Mouse (Mus musculus): ENCODE results near the gene Gps1.
"Not testable (repeated sequence)": the region's sequence is repeated elsewhere in the genome, so short reads cannot be mapped to it uniquely, and the experiment has no call there.

Gps1 gene

GRCm38 (mm10) chr11:120788460-120788859, 4.4 kb downstream of the Gps1 start:
- not testable (repeated sequence) for DNase-seq

- DNase-seq: no peak
These were observed 5.3 kb downstream of the Gps1 start for GRCm38 (mm10) chr11:120789355-120789754.

- no peak for DNase-seq
These were observed 5.7 kb downstream of the Gps1 start for GRCm38 (mm10) chr11:120789810-120790209.

GRCm38 (mm10) chr11:120792652-120793051, 8.6 kb downstream of the Gps1 start:
- DNase-seq: no peak

GRCm38 (mm10) chr11:120795756-120796613, 11.9 kb downstream of the Gps1 start, which contains the start of gene Dus1l:
TSS of gene Dus1l (minus strand) at chr11:120796403.
- DNase-seq: peak; percentile 96

- DNase-seq: no peak
These were observed 12.5 kb downstream of the Gps1 start for GRCm38 (mm10) chr11:120796614-120796946.

- no peak for DNase-seq
These were observed 14.2 kb downstream of the Gps1 start for GRCm38 (mm10) chr11:120798244-120798643.

GRCm38 (mm10) chr11:120799316-120799890, 15.3 kb downstream of the Gps1 start:
- no peak for DNase-seq

GRCm38 (mm10) chr11:120800061-120800904, 16.2 kb downstream of the Gps1 start:
- peak; percentile 93 for DNase-seq

- DNase-seq: no peak
These were observed 20.2 kb downstream of the Gps1 start for GRCm38 (mm10) chr11:120804274-120804673.

- no peak for DNase-seq
These were observed 20.7 kb downstream of the Gps1 start for GRCm38 (mm10) chr11:120804769-120805168.

GRCm38 (mm10) chr11:120805375-120806298, 21.6 kb downstream of the Gps1 start:
- DNase-seq: no peak

GRCm38 (mm10) chr11:120808010-120808409, 23.9 kb downstream of the Gps1 start:
- no peak for DNase-seq

- no peak for DNase-seq
These were observed 28.0 kb downstream of the Gps1 start for GRCm38 (mm10) chr11:120812068-120812467.

GRCm38 (mm10) chr11:120817358-120817757, 33.3 kb downstream of the Gps1 start:
- no peak for DNase-seq

- DNase-seq: no peak
These were observed 34.2 kb downstream of the Gps1 start for GRCm38 (mm10) chr11:120818251-120818650.

GRCm38 (mm10) chr11:120819556-120819955, 35.5 kb downstream of the Gps1 start:
- DNase-seq: no peak

GRCm38 (mm10) chr11:120820546-120820945, 36.5 kb downstream of the Gps1 start:
- no peak for DNase-seq

GRCm38 (mm10) chr11:120821076-120821922, 37.2 kb downstream of the Gps1 start:
- no peak for DNase-seq

GRCm38 (mm10) chr11:120822321-120822720, 38.2 kb downstream of the Gps1 start:
- no peak for DNase-seq

GRCm38 (mm10) chr11:120822831-120823550, 38.9 kb downstream of the Gps1 start:
- DNase-seq: peak; percentile 26
